Mouse (Mus musculus): Measurements from ENCODE around the gene Pram1.
"Not testable (repeated sequence)": the region's sequence is repeated elsewhere in the genome, so short reads cannot be mapped to it uniquely, and the experiment has no call there.

Pram1 gene

DNA sequence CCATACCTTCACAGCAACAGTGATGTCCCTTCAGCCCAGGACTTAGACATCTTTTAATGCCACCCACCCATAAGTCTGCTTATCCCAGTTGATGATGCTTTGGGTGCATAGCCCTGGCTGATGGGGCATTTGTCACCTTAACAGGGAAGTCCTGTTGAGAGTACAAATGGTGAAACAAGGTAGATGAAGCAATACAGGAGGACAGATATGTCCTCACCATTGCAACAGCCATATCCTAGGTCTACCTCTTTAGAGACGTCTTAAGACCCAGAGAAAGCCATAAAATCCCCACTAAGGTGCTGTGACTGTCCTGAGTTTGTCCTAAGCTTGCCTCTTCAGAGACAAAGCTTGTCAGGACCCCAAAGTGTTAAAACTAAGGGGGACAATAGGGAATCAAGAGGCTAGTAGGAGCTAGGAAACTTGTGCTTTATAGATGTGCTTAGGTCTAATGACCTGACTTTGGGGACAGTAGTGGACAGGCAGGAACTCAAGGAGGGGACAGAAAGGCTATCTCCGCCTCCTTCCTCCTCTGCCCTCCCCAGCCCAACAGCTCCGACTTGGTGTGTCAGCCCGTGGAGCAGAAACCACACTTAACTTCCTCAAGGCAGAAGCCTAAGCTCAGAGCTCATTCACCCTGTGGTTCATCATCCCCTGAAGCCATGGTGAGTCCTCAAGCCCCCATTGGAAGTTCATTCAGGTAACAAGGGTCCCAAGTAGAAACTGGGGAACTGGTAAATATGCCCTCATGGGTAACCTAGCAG, at the start of gene Pram1:
Gene Pram1, plus strand, starts transcription at position 541 of the 761 bp plus-strand sequence.
- no peak for DNase-seq (ENCODE audit: low spot score)

DNA sequence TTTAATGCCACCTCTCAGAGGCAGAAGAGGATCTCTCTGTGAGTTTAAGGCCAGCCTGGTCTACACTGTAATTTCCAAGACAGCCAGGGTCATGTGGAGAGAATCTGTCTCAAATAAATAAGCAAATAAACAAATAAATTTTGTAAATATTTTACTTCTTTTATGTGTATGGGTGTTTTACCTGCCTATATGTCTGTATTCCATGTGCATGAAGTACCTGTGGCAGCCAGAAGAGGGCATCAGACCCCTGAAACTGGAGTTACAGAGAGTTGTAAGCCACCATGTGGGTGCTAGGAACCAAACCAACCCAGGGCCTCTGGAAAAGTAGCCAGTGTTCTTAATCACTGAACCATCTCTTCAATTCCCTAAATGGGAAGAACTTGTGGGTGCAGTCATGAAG, 40.6 kb upstream of the Pram1 start:
- DNase-seq (ENCODE audit: low spot score) = no peak

DNA sequence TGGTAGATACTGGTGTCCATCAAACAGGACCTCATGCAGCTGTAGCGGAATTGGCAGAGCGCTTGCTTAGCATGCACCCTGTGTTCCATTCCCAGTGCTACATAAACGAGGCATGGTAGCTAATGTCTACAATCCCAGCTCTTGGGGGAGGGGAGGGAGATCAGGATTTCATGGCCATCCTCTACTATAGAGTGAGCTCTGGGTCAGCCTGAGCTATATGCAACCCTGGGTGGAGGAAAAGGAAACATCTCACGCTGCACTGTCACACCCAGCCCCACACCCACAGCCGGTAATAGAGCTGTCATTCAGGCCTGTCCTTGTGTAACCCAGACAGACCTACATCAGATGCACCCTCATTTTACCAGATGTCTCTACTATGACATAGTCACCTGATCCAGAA, 39.4 kb upstream of the Pram1 start:
- no peak for DNase-seq (ENCODE audit: low spot score)

DNA sequence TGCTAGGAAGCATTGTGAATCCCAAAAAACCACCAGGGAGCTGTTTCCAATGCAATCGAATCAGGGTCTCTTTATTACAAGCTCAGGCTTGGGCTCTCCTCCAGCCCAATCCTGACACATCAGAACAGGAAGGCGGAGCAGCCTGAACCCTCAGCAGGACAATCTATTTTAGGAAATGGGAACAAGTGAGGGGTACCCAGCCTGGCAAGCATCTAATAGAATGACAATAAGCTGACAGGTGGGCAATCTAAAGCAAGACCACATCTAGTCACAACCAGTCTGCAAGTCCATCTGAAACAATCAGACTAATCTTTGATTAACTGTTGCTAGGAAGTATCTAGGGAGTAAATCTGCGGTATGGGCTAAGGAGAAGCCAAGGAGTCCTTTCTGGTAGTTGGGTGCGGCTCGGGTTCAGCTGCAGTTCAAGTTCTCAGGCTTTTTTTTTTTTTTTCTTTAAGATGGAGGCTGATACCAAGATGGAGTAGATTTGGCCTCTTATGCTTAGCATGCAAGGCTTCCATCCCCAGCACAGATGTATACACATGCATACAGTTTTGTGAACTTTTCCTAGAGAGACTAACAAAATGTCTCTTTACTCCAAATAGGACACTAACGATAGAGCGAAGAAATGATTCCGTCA, 37.9 kb upstream of the Pram1 start:
- no peak for DNase-seq (ENCODE audit: low spot score)

DNA sequence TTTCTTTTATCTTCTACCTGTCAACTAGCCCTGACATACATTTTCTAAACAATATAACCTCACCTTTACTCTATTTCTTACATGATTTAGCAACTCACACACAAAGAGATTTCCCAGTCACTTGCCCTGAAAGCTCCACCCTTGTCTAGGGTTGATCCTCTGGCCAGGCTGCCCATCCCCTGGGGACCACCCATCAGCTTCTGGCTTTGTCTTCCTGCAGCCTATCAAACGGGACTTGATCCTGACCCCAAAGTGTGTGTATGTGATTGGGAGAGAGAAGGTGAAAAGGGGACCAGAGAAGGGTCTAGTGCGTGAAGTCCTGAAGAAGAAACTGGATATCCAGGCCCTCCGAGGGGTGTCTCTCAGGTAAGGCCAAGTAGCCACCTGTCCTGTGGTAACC, 37.0 kb upstream of the Pram1 start:
- no peak for DNase-seq (ENCODE audit: low spot score)

DNA sequence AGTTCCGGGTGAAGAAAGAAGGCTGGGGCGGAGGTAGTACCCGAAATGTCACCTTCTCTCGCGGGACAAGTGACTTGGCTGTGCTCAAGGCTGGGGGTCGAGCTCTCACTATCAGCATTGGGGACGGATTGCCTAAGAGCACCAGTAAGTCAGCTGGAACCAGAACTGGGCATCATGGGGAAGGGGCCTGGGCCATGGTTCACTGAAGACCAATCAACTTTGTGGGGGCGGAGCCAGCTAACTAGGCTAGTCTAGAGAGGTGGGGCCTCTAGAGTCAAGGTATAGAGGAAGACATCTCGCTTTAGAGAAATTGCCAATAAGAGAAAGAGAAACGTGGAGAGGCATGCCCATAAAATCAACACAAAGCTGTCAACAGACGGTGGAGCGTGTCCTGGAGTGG, 35.9 kb upstream of the Pram1 start:
- DNase-seq (ENCODE audit: low spot score) = no peak

DNA sequence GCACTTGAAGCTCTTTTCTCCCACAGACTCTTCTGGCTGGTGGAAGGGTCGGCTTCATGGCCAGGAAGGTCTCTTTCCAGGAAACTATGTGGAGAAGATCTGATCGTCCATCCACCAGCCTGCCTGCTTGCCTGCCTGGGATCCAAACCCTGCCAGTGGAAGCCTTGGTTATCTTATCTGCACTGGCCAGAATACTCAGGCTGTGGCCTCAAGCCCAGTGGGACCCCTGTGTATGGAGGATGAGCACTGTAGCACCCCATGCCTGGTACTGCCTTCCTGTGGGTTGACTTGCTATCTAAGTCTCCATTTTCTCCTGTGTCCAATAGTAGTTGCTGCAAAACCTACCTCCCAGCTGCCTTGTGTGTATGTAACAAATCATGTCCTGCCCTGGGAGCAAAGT, 30.6 kb upstream of the Pram1 start:
- DNase-seq (ENCODE audit: low spot score) = no peak

DNA sequence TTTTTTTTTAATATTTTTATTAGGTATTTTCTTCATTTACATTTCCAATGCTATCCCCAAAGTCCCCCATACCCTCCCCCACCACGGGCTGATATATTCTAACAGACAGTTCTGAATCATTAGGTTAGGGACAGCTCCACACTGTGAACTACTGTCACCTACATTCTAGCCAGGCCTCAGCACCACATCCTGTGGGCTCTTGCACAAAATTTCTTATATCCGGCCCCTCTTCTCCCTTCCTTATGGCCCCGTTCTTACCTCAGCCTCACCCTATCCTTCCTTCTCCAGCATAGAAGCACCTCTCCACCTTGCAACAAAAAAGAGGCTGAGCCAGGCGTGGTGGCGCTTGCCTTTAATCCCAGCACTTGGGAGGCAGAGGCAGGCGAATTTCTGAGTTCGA, 27.3 kb upstream of the Pram1 start:
- no peak for DNase-seq (ENCODE audit: low spot score)

DNA sequence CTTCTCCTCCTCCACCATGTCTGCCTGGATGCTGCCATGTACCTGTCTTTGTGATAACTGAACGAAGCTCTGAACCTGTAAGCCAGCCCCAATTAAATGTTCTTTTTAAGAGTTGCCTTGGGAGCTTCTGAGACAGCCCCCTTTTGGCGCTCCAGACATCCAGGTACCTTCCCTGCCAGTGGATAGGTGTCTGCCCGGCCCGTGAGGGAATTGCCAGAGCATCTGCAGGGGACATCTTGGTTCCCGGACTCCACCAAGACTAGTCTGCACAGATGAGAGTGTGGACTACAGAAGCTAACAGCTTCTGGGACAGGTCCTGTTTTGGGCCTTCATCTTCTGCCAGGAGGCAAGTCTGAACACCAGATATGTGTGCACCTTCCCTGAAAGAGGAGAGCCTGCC, 24.1 kb upstream of the Pram1 start:
- not testable (repeated sequence) for DNase-seq (ENCODE audit: low spot score)

DNA sequence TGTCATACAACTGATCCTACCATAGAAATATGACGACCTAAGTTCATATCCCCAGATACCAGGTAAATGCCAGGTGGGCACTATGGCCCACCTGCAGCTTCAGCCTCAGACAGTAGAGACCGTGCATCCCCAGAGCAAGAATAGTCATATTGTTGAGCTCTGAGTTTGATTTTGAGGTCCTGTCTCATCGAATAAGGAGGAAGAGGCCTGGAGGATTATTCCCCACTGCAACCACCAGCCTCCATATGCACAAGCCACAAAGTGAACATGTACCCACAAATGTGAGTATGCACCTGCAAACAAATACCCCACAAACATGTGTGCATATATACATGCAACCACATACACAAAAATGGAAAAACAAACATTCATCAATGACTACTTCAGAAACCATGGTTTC, 10.6 kb upstream of the Pram1 start:
- no peak for DNase-seq (ENCODE audit: low spot score)

DNA sequence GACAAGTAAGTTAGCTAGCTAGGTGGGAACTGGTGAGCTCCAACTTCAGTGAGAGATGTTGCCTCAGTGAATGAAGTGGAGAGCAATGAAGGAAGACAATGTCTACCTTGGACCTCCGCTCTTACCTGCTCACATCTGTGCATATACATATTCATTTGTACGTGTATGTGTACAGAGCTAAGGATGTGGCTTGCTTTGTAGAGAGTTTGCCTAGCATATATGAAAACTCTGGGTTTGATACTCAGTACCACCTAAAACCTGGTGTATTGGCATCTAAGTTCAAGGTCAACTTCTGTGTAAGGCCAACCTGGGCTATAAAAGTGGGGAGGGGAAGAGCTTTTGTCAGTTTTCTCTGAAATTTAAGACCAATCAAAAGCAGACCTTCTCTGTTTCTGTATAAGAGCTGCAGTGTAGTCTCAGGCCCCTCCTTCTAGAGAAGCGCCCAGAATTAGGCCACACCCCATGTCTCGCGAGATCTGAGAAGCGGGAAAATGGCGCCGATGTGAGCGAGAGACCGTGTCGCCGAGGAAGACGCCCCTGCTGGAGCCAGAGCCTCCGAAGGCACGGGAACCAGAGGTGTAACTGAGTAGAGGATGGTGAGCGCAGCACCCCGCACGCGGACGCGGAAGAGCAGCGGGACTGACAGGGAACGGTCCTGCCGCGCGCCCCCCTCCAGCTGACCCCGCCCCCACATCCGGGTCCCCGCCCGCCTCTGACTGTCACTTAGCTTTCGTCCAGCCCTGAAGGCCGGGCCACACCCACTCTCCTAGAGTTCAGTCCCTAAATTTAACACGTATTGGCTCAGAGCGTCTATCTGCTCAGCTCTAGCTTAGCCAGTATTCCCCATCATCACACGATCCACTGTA, 9.0 kb upstream of the Pram1 start, which contains the start of gene Zfp414:
Gene Zfp414, plus strand, starts transcription at position 470 of the 866 bp plus-strand sequence.
- DNase-seq (ENCODE audit: low spot score) = peak; percentile 88

DNA sequence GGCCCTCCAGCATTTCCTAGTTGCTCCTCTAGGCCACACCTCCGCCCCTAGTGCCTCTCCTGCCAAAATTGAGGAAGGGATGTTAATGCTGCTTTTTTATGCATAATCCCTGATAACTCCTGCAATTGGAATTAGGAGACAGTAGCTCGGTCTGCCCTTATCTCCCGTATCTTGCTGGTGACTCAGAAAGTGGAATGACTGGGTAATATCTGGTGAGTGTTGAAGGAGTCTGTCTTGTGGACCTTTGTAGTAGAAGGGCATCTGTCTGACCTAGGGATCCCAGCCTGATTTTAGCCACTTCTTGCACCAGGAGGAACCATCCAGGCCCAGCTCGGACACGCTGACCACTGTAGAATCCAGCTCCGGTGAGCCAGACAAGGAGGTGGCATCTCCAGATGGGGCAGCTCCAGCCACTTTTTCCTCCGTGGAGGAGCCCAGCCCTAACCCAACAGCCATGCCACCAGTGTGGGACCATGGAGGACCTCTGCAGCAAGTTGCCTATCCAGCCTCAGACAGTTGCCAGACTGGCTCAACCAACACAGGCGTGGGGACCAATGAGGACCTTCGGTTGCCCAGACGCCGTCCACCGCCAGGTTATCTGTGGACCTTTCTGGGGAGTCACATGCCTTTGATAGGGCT, 8.2 kb upstream of the Pram1 start:
- DNase-seq (ENCODE audit: low spot score) = no peak

DNA sequence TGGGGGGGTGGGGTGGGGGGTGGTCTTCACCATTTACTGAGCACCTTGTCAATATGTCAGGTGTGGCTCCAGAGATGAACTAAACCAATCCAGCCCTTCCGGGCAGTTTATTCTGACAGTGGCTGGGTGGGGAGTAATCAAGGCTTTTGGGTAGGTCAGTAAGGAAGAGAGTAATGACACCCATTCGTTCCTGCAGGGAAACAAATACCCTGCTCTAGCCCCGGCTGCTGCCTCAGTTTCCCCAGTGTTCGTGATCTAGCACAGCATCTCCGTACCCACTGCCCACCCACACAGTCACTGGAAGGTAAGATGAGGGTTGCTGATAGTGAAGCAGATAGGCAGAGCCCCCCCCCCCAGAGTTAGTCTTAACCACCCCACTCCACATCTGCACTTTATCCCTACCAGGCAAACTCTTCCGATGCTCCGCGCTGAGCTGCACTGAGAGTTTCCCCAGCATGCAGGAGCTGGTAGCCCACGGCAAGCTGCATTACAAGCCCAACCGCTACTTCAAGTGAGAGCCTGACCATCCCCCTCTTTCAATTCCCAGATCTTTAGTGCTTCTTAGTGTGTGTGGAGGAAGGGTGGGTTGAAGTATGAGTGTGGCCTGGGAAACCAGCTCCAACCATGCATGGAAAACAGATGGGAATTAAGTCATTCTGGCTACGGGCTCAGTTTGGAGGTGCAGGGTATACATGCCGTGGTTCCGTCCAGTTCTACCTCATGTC, 7.5 kb upstream of the Pram1 start:
- no peak for DNase-seq (ENCODE audit: low spot score)

DNA sequence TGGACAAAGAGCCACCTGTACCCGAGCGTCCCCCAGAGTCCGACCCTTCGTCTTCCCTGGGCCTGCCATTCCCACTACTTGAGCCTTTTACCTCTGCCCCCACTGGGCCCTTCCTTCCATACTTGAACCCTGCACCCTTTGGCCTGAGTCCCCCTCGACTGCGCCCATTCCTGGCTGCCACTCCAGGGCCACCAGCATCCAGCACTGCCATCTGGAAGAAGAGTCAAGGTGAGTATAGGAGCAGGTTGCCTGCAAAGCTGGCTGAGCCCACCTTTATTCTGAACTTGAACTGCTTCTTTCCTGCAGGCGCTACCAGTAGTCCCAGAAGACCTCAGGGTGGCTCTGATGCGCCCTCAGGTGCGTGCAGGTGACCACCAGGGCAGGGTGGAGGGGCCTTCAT, 6.6 kb upstream of the Pram1 start:
- no peak for DNase-seq (ENCODE audit: low spot score)

DNA sequence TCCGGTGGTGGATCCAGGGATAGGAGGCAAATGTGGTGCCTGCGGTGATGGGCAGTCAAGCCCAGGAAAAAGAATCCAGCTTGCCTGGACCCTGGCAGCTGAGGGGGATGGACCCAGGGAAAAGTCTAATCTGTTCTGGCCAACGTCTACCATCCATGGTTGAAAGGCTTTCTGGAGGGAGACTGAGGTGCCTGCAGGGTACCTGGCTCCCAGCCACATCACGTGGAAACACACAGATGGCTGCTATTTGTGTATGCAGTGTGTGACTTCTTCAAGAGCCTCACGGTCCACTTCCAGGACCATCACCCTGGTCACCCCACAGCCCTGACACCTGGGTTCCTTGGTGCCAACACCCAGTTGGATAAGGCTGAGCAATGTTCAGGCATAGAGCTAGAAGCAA, 6.1 kb upstream of the Pram1 start:
- DNase-seq (ENCODE audit: low spot score) = no peak

DNA sequence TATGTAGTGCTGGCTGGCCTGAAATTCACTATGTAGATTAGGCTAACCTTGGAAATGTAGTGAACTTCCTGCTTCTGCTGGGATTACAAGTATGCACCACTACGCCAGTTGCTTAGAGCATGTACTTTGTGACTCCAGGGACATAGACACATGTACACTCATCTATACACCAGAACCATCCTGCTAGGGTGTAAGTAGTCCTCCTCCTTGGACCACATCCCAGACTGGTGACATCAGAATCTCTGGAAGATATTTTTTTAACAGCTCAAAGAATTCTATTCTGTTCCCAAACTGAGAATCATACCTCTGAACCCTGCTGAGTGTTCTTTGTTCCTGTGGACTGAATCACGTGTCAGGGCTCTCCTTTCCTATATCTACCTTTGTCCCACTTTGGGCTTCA, 818 bp upstream of the Pram1 start:
- no peak for DNase-seq (ENCODE audit: low spot score)

DNA sequence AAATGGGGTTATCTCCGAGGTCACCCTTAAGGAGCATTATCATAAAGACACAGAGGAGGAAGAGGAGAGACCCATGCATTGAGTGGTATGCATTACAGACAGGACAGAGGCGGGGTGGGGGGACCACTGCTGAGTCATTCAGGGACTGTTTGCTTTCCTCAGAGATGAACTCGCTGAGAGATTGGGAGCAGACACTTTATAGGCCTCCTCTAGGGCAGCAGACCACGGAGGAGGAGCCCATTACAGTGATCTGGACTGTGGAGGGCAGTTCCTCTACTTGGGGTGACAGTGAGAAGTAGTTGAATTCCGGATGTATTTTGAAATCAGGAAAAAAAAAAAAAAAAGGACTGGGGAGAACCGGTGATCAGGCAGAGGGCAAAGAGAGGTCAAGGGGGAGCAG, 1.9 kb downstream of the Pram1 start:
- DNase-seq (ENCODE audit: low spot score) = no peak

DNA sequence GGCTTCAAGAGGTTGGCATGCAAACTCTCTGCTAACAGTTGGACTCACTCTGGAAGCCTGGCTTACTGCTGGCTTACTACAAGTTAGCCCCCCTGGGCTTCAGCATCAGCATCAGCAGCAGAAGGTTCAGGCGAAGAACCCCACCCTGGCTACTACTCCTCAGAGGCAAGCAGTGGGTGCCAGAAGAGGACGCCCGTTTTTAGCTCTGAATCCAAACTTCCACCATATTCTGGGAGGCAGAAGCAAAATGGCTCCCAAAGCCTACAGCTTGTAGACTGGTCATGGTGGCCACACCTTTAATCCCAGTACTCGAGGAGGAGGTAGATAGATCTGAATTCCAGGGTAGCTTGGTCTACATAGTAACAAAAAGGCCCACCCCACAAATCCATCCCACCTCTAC, 6.2 kb downstream of the Pram1 start:
- DNase-seq (ENCODE audit: low spot score) = no peak

DNA sequence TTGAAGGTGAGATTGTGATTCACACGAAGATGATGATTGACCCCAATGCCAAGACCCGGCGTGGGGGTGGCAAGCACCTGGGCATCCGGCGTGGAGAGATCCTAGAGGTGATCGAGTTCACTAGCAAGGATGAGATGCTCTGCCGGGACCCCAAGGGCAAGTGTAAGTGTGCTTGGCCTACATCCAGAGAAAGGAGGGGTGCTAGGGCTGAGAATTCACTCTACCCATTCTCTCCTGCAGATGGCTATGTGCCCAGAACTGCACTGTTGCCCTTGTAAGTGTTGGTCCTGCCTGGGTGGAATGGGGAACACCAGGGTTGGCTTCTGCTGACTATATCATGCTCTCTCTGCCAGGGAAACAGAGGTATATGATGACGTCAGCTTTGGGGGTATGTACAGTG, 7.2 kb downstream of the Pram1 start:
- DNase-seq (ENCODE audit: low spot score) = no peak

DNA sequence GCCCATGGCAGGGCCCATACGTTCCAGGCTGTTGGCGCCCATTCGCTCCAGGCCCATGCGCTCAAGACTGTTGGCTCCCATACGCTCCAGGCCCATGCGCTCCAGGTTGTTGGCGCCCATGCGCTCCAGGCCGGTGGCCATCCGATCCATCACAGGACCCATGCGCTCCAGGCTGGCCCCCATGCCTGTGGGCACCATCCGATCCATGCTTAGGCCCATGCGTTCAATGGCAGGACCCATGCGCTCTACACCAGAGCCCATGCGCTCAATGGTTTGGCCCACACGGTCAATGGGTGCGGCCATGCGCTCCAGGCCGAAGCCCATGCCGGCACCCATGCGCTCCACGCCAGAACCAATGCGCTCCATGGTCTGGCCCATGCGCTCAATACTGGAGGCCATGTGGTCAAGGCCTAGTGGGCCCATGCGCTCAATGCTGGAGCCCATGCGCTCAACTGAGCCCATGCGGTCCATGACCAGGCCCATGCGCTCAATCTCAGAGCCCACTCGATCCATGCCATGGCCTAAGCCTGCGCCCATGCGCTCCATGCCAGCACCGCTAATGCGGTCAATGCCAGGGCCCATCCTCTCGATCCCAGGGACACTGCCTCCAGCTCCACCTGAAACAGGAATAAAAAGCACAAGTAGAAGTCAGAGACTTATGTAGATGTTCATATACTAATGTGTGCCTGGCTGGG, 12.1 kb downstream of the Pram1 start:
- DNase-seq (ENCODE audit: low spot score) = no peak

DNA sequence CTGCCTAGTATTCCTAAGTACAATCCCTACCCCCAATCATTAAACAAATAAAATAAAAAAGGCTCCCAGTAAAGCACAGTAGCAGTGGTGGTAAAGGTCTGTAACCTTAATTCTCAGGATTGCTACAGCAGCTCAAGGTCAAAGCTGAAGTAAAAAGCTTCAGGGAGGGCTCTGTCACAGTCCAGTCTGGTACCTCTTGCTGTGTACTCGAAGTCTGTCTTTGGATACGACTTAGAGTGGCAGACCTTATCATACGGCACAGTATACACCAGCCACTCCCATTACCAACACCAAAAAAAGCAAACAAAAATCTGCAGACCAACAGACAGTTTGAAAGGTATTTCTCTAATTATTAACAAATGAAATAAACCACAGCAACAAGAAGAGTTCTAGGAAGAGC, 29.0 kb downstream of the Pram1 start:
- DNase-seq (ENCODE audit: low spot score) = no peak
